Mouse (Mus musculus): ENCODE measurements around the gene Tbc1d14. TPM values are rescaled to one million over a fixed set of nuclear protein-coding genes. Genes with fewer than 3 reads are reported as not detected.

Gene Tbc1d14
- polyA plus RNA-seq, 1 experiment, result 34.7 TPM

DNA sequence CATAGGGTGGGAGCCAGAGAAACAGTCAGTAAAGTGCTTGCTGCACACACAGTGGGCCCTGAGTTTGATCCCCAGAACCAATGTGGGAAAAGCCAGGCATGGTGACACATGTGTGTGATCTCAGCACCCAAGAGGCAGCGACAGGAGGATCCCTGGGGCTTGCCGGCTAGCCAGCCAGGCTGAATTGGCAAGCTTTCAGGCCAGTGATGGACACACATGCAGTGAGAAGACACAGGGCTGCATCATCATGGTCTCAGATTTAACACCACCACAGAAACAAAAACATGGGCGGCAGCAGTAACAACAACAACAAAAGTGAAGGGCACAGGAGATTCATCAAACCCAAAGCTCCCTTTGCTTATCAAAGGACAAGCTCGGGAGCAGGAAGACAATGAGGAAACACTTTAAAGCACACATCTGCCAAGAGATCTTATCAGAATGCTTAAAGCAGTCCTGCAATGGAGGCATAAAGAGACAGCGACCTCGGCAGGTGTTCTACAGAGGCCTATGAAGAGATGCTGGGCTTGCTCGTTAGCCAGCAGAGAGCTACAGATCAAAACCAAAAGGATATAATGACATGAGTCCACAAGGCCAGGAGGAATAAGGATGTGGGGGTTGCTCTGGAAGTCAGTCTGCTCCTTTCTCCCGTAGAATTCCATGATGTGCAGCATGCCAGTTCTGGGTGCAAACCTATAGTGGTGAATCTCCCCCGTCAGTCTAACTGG is 146.7 kb downstream of the Tbc1d14 start:
- no peak overlapping the region for H3K4me3 ChIP-seq (replicated peaks; ENCODE audit: control insufficient read depth, low read depth, low read length)
- TF ChIP-seq POLR2A (IDR thresholded peaks at IDR 0.05; ENCODE audit: borderline replicate concordance, control insufficient read depth, low read depth, low read length) (no peak), CTCF (IDR thresholded peaks at IDR 0.05; ENCODE audit: control insufficient read depth, insufficient read depth, low read length) (no peak)
- 32% methylated on average over 9 of the region's 9 CpGs for WGBS
- H3K27ac ChIP-seq (ENCODE audit: control insufficient read depth, insufficient read depth, low read depth, low read length, poor library complexity), result no peak overlapping the region
- H3K4me1 ChIP-seq (ENCODE audit: control insufficient read depth, insufficient read depth, low read length), result no peaks in the 10 kb centered on the region; the same call in 1 of the 2 replicates

- H3K27ac ChIP-seq (ENCODE audit: control insufficient read depth, insufficient read depth, low read depth, low read length, poor library complexity), result no peak overlapping the region
- no peaks in the 10 kb centered on the region for H3K4me1 ChIP-seq (ENCODE audit: control insufficient read depth, insufficient read depth, low read length)
- TF ChIP-seq CTCF (IDR thresholded peaks at IDR 0.05; ENCODE audit: control insufficient read depth, insufficient read depth, low read length) (no peak), POLR2A (IDR thresholded peaks at IDR 0.05; ENCODE audit: borderline replicate concordance, control insufficient read depth, low read depth, low read length) (no peak)
- WGBS, result 36% methylated on average over 8 of the region's 8 CpGs
- H3K4me3 ChIP-seq (replicated peaks; ENCODE audit: control insufficient read depth, low read depth, low read length), result no peak overlapping the region
These were observed 148.0 kb downstream of the Tbc1d14 start for GRCm38 (mm10) chr5:36445028-36445427.

- Histone ChIP-seq H3K27ac (ENCODE audit: control insufficient read depth, insufficient read depth, low read depth, low read length, poor library complexity) (no peak overlapping the region), H3K4me3 (replicated peaks; ENCODE audit: control insufficient read depth, low read depth, low read length) (no peak overlapping the region), H3K4me1 (ENCODE audit: control insufficient read depth, insufficient read depth, low read length) (no peaks in the 10 kb centered on the region)
- TF ChIP-seq CTCF (IDR thresholded peaks at IDR 0.05; ENCODE audit: control insufficient read depth, insufficient read depth, low read length) (no peak), POLR2A (IDR thresholded peaks at IDR 0.05; ENCODE audit: borderline replicate concordance, control insufficient read depth, low read depth, low read length) (no peak)
- WGBS, result 52% methylated on average over 4 of the region's 4 CpGs
These were observed 148.5 kb downstream of the Tbc1d14 start for GRCm38 (mm10) chr5:36444611-36445010.

DNA sequence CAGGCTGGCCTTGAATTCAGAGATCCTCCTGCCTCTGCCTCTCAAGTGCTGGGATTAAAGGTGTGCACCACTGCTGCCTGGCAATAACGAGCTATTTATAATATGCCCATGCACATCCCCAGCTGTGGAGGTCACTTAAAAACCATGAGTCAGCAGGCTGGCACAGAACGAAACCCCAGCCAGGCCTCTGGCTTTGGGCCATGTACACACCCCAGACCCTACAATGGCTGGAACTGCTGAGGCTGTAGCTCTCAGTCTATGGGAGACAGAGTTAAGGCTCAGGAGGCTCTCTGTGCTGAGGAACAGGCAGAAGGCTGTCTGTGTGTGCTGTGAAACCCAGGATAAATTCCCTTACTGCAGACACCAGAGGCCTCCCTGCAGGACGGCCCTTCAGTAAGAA is 152.3 kb downstream of the Tbc1d14 start:
- WGBS, result 41% methylated on average over 3 of the region's 3 CpGs
- TF ChIP-seq CTCF (IDR thresholded peaks at IDR 0.05; ENCODE audit: control insufficient read depth, insufficient read depth, low read length) (no peak), POLR2A (IDR thresholded peaks at IDR 0.05; ENCODE audit: borderline replicate concordance, control insufficient read depth, low read depth, low read length) (no peak)
- H3K4me1 ChIP-seq (ENCODE audit: control insufficient read depth, insufficient read depth, low read length), result no peaks in the 10 kb centered on the region

More for the DNA sequence above, 152.3 kb downstream of the Tbc1d14 start:
- no peak overlapping the region for H3K27ac ChIP-seq (ENCODE audit: control insufficient read depth, insufficient read depth, low read depth, low read length, poor library complexity)
- H3K4me3 ChIP-seq (replicated peaks; ENCODE audit: control insufficient read depth, low read depth, low read length), result no peak overlapping the region

Other genes starting within 250 kb of the Tbc1d14 start
- gene Sorcs2, start 195.1 kb downstream of the Tbc1d14 start, polyA plus RNA-seq (2011; ENCODE audit: insufficient read depth, insufficient read length, low replicate concordance, missing spikeins), result 0.68 and 2.5 TPM in 2 replicates
- 5.7 and 13.3 TPM in 2 replicates for gene Grpel1, start 128.3 kb downstream of the Tbc1d14 start, polyA plus RNA-seq (2011; ENCODE audit: insufficient read depth, insufficient read length, low replicate concordance, missing spikeins)
- 6.4 and 7.9 TPM in 2 replicates for gene Tada2b, start 109.0 kb downstream of the Tbc1d14 start, polyA plus RNA-seq (2011; ENCODE audit: insufficient read depth, insufficient read length, low replicate concordance, missing spikeins)
- 0.42 TPM in 1 of 2 replicates, not detected in the other for gene Ccdc96, start 108.7 kb downstream of the Tbc1d14 start, polyA plus RNA-seq (2011; ENCODE audit: insufficient read depth, insufficient read length, low replicate concordance, missing spikeins)
- gene D5Ertd579e, start 102.7 kb upstream of the Tbc1d14 start, polyA plus RNA-seq (2011; ENCODE audit: insufficient read depth, insufficient read length, low replicate concordance, missing spikeins), result 23.9 and 28.6 TPM in 2 replicates
- gene Bloc1s4, start 155.4 kb upstream of the Tbc1d14 start, polyA plus RNA-seq (2011; ENCODE audit: insufficient read depth, insufficient read length, low replicate concordance, missing spikeins), result 13.6 and 14.4 TPM in 2 replicates
- gene Mrfap1, start 203.5 kb upstream of the Tbc1d14 start, polyA plus RNA-seq (2011; ENCODE audit: insufficient read depth, insufficient read length, low replicate concordance, missing spikeins), result 122 and 153 TPM in 2 replicates
- gene Man2b2, start 237.4 kb upstream of the Tbc1d14 start, polyA plus RNA-seq (2011; ENCODE audit: insufficient read depth, insufficient read length, low replicate concordance, missing spikeins), result 7.0 and 16.5 TPM in 2 replicates

Data from bone marrow, adult 2 months (tissue).